Mouse (Mus musculus) R1 (cell line): ENCODE measurements around the gene Rab22a.
A peak's percentile ranks its signal among the peaks of the same experiment; 100 is the strongest.
"Not testable (repeated sequence)": the region's sequence is repeated elsewhere in the genome, so short reads cannot be mapped to it uniquely, and the experiment has no call there.

Experiments used
- DNase-seq: peaks from one replicate; pipeline ENCODE4 v3.0.0-alpha.2; 2018; ENCODE audit warnings: low read depth, low spot score

Gene Rab22a

DNA sequence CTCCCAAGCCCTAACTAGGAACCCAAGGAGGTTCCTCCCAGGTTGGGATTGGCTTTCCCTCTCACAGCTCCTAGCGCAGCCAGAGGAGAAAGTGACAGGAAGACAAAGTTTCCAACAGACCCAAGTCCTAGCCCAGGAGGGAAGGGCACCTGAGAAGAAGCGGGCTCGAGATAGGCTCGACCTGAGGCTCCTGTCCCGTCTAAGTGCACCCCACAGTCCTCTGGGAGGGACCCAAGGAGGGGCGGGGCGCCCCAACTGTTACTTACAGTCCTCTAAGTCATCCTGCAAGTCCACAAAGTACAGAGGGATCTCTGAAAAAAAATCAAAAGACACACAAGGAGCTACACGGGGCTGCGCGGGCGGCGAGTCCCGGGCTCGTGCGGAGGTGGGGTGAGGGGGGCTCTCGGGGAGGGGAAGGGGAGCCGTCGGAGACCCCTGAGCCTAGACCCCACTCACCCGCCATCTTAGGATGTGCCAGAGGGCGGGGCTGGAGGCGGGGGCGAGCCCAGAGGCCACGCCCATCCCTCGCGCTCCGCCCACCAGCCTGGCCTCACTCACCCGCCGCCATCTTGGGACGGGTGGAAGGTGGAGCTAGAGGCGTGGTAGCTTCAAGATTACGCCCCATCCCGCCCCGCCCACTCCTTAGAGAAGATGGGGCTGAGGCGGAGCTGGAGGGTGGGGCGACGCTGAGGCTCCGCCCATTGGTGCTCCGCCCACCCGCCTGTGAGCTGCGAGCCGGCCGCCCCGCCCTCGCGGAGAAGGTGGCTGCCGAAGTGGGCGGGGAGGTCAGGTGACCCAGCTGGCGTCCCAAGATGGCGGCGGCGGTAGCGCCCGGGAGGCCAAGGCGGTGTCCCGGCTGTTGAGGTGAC, at the start of gene Rab22a:
TSS of gene Rab22a (plus strand) at position 704 of the 869 bp plus-strand sequence.
- DNase-seq: peak; percentile 96

DNA sequence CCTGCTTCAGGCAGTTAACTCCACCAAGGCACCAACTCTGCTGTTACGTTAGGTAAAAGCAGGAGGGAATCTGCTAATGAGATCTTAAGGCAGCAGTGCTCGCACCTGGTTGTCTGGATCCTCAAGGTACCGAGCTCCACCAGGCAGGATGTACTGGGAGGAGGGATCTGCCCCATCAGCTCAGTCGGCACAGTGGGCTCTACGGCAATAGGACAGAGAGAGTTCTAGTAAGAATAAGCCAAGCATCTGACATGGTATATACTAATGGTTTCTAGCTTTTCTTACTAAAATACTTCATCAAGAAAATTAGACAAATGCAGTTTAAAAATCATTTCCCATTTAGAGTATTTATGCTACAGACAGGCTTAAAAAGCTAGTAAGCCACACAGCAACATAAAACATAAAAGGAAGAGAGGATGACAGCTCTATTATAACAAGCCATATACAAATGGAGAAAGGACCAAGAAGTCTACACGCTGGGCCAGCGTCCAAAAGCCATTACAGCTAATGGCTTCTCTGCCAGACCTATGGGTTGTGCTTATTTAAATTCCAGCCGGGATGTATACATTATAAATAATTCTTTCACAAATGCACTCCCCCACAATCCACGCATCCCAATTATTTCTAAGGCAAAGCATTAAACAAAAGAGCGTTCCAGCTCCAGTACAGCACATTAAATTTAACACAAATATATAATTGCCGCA, 44.0 kb upstream of the Rab22a start:
- no peak for DNase-seq

DNA sequence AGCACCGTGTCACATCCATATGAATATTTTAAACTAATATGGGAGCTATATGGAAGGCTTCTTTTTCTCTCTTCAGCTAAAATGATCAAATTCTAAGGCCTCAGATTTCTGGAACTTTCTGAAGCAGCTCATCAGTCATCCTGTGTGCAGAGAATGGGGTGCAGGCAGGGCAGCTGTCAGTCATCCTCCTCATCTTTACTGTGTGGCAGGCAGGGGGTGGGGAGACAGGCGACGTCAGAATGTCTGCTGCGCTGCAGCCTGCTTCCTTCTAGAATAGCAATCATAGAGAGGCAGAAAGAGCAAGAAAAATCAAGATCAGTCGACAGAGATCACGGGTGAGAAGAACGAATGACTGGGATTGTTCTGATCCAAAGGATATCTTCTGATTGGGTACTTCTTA, 43.4 kb upstream of the Rab22a start:
- no peak for DNase-seq

DNA sequence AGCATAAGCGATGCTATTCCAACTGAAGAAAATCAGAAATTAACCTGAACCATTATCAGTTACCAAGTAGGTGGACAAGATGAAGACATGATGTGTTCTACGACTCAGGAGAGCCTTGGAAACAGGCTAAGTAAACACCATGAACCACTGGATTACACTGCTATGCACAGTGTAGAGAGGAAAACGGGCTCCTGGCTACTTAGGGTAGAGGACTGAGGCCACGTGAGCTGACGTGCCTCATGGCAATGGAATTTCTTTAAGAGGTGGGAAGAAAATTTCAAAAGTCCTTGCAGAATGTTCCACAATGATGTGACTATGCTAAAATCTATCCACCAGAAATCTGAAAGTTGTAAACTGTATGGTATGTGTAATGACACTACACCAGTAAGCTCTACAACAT, 40.4 kb upstream of the Rab22a start:
- DNase-seq: no peak

DNA sequence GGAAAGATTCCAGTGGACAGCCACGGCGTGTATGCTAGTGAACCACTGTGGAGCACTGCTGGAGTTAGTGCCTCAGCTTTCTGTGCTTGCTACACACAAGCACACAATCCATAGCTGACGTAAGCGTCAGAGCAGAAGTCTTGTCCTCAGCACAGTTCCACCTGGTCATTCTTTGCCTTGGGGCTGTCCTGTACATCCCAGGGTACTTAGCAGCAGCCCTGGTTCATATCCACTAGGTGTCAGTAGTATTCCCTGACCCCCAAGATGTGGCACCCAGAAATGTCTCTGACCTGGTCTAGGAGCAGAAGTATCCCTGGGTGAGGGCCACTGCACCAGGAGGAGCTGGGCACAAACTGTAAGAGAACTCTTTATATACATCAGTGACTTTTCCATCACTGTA, 38.9 kb upstream of the Rab22a start:
- no peak for DNase-seq

DNA sequence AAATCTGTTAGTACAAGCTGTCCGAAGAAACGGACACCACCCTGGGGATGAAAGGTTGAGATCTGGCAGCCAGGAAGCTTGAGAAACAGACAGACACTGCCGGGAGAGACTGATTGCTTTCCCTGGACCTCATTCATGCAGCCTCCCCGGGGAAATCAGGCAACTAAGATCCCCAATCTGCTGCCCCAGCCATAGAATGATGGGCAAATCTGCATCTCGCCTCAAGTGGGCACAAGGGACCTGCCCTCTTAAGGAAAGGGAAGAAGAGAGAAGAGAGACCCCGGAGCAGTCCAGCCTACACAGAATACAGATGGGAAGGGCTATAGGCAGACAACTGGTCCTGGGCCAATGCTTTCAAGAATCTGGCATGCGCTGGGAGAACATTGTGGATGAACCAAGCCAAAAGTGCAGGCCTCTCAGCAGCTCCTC, 37.4 kb upstream of the Rab22a start:
- no peak for DNase-seq

DNA sequence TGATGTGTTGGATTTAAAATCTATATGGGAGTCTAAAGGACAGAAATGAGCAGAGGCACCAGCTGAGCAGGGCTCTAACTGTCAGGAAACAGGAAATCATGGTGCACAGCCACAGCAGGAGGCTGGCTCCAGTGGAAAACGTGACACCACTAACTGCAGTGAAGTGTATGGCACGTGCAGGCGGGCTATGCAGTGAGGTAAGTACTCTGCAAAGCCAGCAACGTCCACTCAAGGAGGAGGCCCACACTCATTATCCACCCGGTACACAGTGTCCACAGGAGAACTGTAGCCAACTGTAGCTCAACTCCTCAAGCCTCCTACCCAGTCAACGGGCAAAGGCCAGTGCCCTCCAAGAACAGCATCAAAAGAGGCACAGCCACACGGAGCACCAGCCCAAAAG, 34.9 kb upstream of the Rab22a start:
- no peak for DNase-seq

DNA sequence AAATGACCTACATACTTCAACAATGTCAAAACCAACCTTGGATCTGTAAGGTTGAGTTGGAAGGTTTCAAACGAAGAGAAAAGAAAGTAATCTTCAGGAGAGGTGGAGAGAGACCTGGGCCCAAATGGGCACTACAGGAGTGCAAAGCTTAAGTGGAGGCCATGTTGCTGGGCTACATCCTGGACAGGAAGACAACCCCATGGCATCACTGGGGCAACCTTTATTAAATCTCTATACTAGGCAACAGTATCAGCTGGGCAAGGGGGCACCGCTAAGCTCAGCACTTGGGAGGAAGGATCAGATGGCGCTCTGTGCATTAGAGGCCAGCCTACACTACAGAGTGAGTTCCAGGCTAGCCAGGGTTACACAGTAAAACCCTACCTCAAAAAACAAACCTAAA, 33.8 kb upstream of the Rab22a start:
- DNase-seq: no peak

DNA sequence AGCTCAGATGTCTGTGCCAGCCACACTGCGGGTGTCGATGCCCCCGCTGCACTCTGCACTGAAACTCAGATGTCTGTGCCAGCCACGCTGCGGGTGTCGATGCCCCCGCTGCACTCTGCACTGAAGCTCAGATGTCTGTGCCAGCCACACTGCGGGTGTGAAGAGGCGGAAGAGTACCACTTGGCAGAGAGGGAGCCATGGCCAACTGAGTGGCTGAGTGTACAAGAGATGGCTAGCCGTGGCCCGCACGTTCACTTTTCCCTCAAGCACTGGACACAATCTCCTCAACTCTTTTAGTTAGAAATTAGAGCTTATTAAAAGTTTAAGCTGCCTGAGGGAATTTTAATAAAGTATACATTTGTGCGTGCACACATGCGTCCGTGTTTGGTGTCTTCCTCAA, 25.5 kb upstream of the Rab22a start:
- not testable (repeated sequence) for DNase-seq

DNA sequence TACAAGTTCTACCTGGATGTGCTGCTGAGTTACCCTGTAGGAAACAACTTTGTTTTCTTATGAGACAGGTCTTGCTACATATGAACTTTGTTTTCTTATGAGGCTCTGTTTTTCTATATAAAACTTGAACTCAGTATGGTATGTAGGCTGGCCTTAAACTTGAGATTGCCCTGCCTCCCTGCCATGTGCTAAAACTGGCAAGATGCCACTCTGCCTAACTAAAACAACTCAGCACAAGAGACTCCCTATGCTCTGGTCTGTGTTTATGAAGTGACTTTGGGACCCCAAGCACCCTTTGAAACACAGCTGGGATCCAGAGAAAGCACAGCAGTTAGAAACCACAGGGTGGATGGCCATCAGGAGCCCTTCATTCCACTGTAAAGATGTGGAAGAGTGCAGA, 18.2 kb upstream of the Rab22a start:
- no peak for DNase-seq

DNA sequence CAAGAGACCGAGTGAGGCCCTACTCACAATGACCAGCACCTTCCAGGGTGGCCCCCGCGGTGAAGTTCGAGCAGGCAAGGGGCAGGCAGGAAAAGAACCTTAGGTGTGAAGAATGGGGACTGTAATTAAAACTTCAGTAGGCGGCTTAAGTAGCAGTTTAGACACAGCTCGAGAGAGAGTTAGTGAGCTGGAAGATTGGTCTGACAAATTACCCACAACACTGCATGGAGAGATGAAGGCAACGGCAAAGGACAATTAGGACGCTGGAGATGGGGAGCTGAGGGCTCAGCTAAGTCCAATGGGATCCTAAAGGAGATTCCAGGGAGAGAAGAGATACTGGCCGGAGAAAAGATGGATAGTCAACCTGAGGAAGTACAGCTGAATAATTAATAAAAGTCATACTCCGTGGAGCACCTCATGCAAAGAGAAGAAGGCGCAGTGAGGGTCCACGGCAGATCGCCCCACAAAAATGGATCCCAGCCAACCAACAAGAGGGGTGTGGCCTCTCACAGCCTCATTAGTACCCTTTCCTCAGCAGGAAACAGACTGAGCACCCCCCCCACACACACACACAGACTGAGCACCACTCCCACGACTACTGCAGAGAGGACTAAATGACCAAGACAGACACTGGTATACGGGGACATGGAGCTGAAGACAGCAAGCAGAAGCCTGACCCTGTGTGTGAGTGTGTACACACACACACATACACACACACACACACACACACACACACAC, 17.1 kb upstream of the Rab22a start:
- DNase-seq: no peak

DNA sequence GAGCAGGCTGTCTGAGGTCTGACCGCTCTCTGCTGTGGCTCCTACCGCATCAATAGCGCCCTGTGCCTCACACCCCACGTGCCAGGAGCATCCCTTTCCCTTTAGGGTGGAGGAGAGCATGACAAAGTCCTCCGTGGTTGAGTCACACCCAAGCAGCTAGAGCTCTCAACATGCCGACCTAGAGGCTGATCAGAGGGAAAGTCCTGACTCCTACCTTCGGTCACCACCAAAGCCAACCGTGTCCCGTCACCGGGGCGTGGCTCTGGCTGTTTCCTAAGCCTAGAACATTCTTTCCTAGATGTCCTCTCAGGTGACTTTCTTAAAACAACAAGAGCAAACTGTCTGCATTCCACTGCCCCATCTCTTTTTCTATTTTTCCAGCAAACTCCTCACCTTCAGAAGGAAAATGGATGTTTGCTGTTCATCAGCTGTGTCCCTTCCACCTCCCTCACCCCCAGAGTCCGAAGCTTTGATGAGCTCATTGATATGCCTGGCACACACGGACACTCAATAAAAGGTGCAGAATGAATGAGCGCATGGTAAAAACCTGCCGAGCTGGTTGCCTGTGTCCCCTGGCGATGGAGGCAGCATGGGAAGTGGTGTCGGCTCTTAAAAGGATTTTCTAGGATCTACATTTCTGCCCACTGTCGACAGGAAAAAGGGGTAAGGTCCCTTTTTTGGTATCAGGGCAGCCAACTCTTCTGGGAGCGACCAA, 12.2 kb upstream of the Rab22a start:
- DNase-seq: no peak

DNA sequence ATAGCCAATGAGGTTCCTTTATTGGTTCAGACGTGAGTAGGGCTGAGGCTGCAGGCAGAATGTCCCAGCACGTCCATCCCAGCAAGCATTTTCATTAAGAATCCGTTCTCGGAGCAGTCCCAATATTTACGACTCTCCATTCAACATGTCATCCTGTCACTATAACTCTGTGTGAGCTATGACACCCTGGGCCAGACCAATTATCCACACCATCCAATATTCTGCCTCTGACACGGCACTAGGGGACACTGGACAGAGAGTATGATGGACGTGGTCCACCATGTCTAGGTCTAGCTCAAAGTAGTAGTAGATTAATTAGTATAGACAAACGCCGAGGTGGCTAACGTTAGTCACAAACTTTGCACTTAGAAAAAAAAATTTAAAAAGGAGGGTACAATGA, 9.8 kb upstream of the Rab22a start:
- no peak for DNase-seq

DNA sequence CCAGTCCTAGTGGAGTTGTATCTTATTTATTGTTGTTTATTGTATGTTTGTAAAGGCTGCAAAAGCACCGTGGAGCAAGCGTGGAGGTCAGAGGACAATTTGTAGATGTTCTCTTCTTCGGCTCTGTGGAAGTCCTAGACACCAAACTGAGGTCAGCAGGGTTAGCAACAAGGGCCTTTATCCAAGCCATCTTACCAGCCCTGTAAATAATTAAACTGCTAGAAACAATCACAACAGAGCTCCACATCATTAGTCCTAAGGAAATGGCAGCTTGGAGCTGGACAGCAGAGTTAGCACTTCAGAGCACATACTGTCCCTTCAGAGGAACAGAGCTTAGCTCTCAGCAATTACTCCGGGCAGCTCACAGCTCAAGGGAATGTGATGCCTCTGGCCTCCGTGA, 6.0 kb upstream of the Rab22a start:
- DNase-seq: no peak

DNA sequence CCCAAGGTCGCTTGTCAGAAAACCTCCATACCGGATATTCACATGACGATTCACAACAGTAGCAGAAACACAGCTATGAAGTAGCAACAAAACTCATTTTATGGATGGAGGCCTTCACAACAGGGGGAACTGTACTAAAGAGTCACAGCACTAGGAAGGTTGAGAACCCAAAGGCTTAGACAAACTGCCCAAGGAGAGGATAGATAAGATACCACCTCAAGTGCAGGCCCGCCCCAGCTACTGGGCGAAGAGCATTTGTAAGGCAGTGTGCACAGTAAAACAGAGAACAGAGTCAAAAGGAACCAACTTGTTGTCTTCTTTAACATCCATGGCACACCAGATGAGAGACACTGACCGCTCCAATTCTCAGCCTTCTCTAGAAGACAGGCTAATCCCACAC, 1.8 kb upstream of the Rab22a start:
- no peak for DNase-seq

DNA sequence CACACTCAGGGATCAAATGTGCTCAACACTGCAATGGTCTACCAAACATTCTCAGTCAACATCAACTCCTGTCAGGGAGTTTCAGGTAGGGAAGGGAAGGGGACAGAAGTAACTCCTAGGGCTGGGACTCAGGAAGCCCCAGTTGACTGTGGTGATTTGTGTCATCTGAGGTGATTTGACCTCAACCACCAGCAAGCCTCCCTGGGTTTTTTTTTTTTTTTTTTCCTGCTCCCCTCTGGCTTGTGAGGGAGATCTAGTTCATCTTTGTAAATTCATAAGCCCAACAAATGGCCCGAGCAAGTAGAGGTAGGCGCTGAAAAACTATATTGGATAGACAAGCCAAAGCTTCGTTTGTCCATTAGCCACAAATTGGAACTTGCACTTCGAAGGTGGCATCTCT, 1.0 kb upstream of the Rab22a start:
- DNase-seq: no peak

DNA sequence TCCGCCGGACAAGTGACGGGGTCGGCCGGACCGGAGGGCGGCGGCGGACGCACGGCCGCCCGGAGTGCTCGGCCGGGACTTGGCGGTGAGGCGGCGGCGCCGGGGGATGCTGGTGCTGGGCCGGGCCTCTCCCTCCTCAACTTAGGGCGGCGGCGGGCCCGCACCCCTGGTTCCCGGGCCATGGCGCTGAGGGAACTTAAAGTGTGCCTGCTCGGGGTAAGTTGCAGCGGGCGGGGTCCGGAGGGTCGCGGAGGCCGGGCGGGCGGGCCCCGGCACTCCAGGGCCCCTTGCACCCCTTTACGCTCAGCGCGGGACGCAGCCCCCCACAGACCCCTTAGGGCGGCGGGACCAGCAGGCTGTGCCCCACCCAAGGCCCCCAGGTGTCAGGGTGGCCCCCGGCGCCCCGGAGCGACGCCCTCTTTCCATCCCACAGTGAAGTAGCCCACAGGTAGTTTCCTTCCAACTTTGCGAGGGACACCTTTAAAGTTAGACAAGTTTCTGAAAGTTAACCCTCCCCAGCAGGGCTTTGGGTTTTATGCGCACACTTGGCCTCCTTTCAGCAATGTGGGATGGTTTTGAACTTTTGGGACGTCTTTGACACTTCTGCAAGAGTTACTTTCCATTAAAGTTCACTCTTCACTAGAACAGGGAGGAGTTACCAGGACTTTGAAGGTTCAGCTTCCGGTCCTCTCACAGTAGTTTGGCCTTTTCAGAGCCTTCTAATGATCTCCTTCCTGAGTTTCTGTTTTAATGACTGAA, 545 bp downstream of the Rab22a start:
- peak; percentile 16 for DNase-seq

DNA sequence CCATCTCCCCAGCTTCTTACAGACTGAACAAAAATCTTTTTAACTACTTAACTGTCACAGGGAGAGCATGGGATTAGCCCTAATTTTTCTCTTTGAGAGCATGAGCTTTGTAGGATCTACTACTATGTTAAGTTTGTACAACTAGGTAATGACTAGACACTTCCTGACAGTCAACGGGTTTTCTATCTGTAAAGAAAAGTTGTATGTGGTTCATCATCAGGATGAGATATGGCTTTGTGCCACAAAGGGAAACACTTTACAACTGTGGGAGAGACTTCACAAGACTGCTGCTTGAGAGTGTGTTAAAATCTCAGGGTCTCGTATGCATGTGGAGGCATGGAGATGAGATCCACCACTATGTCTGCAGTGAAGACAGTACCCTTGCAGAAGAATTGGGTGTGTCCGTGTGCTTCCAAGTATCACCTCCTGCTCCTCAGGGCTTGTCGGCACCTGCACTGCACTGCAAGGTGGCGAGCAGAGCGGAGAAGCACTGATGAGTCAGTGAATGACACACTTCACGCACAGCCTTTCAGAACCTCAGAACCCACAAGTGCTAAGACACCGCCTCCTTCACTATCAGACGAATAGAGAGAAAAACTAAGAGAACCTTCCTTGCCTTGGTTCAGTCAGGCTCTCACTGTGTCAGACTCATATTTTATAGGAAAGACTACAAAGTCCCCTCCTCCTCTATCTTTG, 2.8 kb downstream of the Rab22a start:
- no peak for DNase-seq

DNA sequence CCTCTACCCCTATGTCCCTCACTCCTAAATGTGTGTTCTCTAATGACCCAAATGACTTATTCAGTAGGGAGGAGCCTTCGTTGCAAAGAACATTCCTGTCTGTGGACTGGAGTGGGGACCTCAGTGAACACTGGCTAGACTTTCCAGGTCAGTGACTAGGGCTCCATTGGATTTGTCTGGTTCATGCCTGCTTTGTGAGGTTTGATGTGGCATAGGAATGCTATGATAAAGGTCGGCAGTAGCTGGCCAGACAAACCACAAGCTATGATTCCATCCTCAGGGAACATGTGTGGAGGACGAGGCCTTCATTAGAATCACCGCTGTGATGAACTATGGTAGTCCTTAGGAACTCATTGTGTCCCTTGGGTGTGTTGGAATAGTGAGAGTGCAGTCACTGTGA, 5.2 kb downstream of the Rab22a start:
- DNase-seq: no peak

DNA sequence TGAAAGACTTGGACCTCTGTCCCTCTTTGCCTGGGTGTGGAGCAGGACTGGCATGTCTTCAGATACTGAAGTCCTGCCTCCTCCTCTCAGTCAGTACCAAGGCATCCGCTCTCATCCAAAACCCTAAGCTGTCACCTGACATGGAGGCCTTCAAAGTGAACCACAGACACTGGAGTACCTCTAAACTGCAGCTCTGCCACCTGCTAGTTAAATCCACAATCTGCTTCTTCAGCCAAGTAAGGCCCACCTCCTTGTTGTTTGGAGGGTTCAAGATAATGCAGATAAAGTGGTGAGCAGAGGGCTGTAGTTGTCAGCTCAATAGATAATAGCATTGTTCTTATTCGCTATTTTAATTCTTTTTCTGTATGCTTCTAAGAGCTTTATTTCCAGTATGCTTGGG, 5.7 kb downstream of the Rab22a start:
- no peak for DNase-seq
